Mouse (Mus musculus) liver, adult 2 months (tissue): ENCODE data around the gene Hhat. TPM values are rescaled to one million over a fixed set of nuclear protein-coding genes. Genes with fewer than 3 reads are reported as not detected.

Experiments
- DNase-seq: peaks from one replicate; pipeline ENCODE4 v3.0.0-alpha.2; 2011; ENCODE audit warnings: low read depth, low spot score; ENCODE audit errors: extremely low read depth
- H3K27ac ChIP-seq: fragments of 200-500 bp; replicated peaks from 2 replicates; pipeline ENCODE4 v1.5.1; 2012; ENCODE audit warnings: low read depth, mild to moderate bottlenecking, control low read depth, inconsistent platforms, low read length; ENCODE audit not compliant: insufficient read depth
- H3K27me3 ChIP-seq: fragments of 200-500 bp; 2 replicates; pipeline ENCODE4 v1.6.1; 2012; ENCODE audit warnings: mild to moderate bottlenecking, moderate library complexity, low read length, inconsistent platforms; ENCODE audit not compliant: control insufficient read depth, insufficient read depth
- H3K36me3 ChIP-seq: fragments of 200-500 bp; 2 replicates; pipeline ENCODE4 v1.6.1; 2012; ENCODE audit warnings: low read length, inconsistent platforms; ENCODE audit not compliant: control insufficient read depth, insufficient read depth
- H3K4me1 ChIP-seq: fragments of 200-500 bp; 2 replicates; pipeline ENCODE4 v1.6.1; 2011; ENCODE audit warnings: low read length; ENCODE audit not compliant: control insufficient read depth, insufficient read depth
- H3K4me3 ChIP-seq: fragments of 200-500 bp; 2 replicates; pipeline ENCODE4 v1.5.1; 2011; ENCODE audit warnings: low read depth, mild to moderate bottlenecking, control low read depth, low read length, moderate library complexity; ENCODE audit not compliant: insufficient read depth
- H3K79me2 ChIP-seq: fragments of 200-500 bp; 2 replicates; pipeline ENCODE4 v1.6.1; 2012; ENCODE audit warnings: inconsistent platforms, mild to moderate bottlenecking, low read length, moderate library complexity; ENCODE audit not compliant: control insufficient read depth, insufficient read depth
- H3K9ac ChIP-seq: fragments of 200-500 bp; 2 replicates; pipeline ENCODE4 v1.6.1; 2012; ENCODE audit warnings: low read depth, mild to moderate bottlenecking, control low read depth, inconsistent platforms, low read length
- CTCF ChIP-seq: fragments of 200-500 bp; IDR thresholded peaks from 2 replicates; pipeline ENCODE4 v1.5.1; 2011; ENCODE audit warnings: low read depth, low read length, control low read depth
- POLR2A ChIP-seq: fragments of 200-500 bp; IDR thresholded peaks from 2 replicates; pipeline ENCODE4 v1.6.1; 2011; ENCODE audit warnings: low read length, control low read depth; ENCODE audit not compliant: insufficient read depth; ENCODE audit errors: extremely low read depth
- WGBS: fragments of 180-500 bp; shearing (Covaris S2); methylation state at CpG from one replicate; pipeline ENCODE4 v1.1.7; 2018; 5-methylcytosine and 5-hydroxymethylcytosine counted together
- polyA plus RNA-seq: library from polyadenylated mRNA; depleted of rRNA; stranded (reverse); fragments of >200 nt; gene quantifications from 2 replicates; pipeline ENCODE4 v1.2.3, GENCODE M21; 2012
- total RNA-seq: library from RNA; depleted of rRNA; stranded (reverse); fragments of >200 nt; gene quantifications from 2 replicates; pipeline ENCODE4 v1.2.3, GENCODE M21; 2014

Gene Hhat
- total and polyA plus RNA-seq, 2 experiments, result 1.9 to 2.1 TPM

DNA sequence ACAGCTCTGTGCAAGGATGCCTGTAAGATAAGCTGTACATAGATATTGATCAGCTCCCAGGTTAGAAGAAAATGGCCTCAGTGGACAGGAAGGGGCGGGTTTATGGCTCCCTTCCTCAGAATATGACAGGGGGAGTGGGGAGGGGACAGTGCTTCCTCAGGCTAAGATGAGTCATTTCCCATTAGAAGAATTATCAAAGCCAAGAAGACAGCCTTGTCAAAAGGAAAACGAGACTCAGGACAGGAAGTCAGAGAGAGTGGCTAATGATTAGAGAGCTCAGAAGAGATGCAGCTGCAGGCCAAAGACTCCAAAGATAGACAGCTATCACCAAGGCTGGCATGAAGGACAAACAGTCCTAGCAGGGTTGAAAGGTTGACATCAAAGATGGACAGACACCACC is 238.8 kb downstream of the Hhat start:
- Histone ChIP-seq H3K4me1 (no peaks in the 10 kb centered on the region), H3K36me3 (no peaks in the 10 kb centered on the region), H3K4me3 (no peak overlapping the region), H3K9ac (no peak overlapping the region), H3K27me3 (no peaks in the 10 kb centered on the region), H3K79me2 (no peaks in the 10 kb centered on the region), H3K27ac (no peak overlapping the region)
- TF ChIP-seq CTCF (no peak), POLR2A (no peak)
- no peak for DNase-seq
- 61% methylated on average over 2 of the region's 2 CpGs for WGBS

GRCm38 (mm10) chr1:192531490-192532146 is 239.4 kb downstream of the Hhat start:
- Histone ChIP-seq H3K79me2 (no peaks in the 10 kb centered on the region), H3K4me1 (no peaks in the 10 kb centered on the region), H3K27me3 (no peaks in the 10 kb centered on the region), H3K36me3 (no peaks in the 10 kb centered on the region), H3K9ac (no peak overlapping the region), H3K27ac (no peak overlapping the region), H3K4me3 (no peak overlapping the region)
- WGBS, result 80% methylated on average over 2 of the region's 2 CpGs
- DNase-seq, result no peak
- TF ChIP-seq POLR2A (no peak), CTCF (no peak)

DNA sequence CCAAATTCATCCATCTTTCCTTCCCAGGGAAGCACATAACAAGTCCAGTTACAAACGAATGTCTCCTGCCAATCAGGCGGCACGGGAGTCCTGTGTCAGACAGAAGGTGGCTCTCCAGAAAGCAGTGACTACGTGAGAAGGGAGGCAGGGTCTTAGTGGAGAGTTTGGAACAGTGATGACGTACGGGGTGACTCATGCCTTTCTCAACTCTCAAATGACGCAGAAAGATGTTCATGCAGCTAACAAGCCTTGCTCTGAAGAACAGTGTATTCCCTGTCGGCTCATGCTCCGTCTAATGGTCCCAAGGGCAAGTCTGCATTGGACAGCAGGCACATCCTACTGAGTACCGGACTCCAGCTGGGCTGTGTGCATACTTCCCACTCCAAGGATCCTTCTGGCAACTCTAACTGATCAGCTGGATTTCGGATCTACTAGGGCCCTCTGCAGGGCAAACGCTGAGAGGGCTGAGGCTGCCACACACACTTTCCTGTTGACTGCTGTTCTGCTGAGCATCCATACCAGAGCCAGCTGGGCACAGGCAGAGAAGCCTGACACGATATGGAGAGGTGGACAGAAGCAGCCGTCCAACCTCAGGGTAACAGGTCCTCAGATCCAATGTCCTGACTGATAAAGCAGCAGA is 245.2 kb downstream of the Hhat start:
- TF ChIP-seq CTCF (no peak), POLR2A (no peak)
- no peaks in the 10 kb centered on the region for H3K36me3 ChIP-seq
- WGBS, result 90% methylated on average over 14 of the region's 14 CpGs
- H3K9ac ChIP-seq, result no peak overlapping the region
- no peaks in the 10 kb centered on the region for H3K79me2 ChIP-seq
- DNase-seq, result no peak
- H3K4me1 ChIP-seq, result no peaks in the 10 kb centered on the region; the same call in 1 of the 2 replicates
- no peak overlapping the region for H3K27ac ChIP-seq
- H3K4me3 ChIP-seq, result no peak overlapping the region
- no peaks in the 10 kb centered on the region for H3K27me3 ChIP-seq

DNA sequence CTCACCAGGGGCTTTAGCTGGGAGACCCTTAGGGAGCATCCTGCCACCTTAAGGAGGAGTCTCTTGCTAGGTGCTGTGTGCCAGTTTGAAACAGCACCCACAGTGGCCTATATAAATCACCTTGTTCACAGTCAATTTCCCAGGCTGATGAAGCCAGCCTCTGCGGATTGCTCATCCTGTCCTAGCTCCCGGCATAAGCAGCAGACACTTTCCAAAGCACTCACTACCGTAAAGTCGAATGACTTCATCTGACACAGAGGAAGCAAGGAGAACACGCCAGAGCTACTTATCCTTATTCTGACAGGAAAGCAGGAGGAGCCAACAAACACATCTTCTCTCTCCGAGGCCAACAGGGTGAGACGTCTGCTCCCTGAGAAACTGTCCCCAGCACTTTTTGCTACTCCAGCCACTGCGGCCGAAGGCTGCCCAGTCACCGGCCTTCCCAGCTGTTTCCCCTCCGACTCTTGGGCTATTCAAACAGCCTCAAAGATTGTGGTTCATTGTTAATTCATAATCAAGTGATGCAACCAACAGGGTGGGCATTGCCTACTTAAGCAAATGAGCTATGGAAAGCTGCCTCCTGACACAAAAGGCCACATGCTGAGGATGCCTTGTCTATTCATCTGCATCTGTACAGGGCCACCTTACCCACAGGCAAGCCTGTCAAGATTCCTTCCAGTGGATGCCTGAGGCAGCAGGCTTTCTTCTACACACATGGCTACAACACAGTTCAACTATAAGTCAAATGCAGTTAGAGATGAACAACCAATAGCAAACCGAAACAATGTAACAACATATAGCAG is 248.4 kb downstream of the Hhat start:
- H3K27me3 ChIP-seq, result no peaks in the 10 kb centered on the region
- no peak overlapping the region for H3K4me3 ChIP-seq
- H3K9ac ChIP-seq, result no peak overlapping the region
- H3K36me3 ChIP-seq, result no peaks in the 10 kb centered on the region
- no peak overlapping the region for H3K27ac ChIP-seq
- no peaks in the 10 kb centered on the region for H3K79me2 ChIP-seq
- H3K4me1 ChIP-seq, result no peaks in the 10 kb centered on the region; the same call in 1 of the 2 replicates
- WGBS, result 74% methylated on average over 12 of the region's 12 CpGs
- TF ChIP-seq CTCF (no peak), POLR2A (no peak)
- DNase-seq, result no peak

DNA sequence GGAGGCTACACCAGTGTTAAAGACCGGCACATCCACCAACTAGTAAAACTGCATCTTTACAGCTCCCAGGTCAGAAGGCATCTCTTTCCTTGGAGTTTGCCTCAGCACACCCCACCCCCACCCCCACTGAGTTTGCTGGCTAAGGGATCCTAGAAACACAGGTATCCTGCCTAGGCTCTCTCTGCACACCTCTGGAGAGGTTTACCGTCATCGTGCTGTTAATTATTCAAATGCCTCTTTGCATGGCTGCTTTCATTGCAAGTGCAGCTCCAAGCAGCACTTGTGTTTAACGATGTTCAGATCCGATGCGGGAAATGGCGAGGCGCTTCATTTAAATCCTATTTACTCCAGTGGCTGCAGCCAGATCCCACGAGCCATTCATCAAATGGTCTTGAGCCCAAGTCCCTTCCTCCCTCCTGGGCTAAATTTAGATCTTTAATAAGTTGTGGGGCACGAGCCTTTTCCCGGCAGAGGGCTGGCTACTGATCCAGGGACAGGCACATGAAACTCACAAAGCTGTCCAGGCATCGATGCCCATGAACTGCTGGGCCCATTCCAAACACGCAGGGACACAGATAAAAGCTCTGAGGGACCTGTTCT is 250.1 kb downstream of the Hhat start:
- DNase-seq, result no peak
- no peaks in the 10 kb centered on the region for H3K27me3 ChIP-seq
- no peak overlapping the region for H3K27ac ChIP-seq
- 80% methylated on average over 13 of the region's 13 CpGs for WGBS
- H3K79me2 ChIP-seq, result no peaks in the 10 kb centered on the region
- TF ChIP-seq CTCF (no peak), POLR2A (no peak)
- H3K4me3 ChIP-seq, result no peak overlapping the region
- H3K9ac ChIP-seq, result no peak overlapping the region
- no peaks in the 10 kb centered on the region for H3K36me3 ChIP-seq
- H3K4me1 ChIP-seq, result no peaks in the 10 kb centered on the region; the same call in 1 of the 2 replicates
